Mouse (Mus musculus) limb, embryonic 15.5 days (tissue): ENCODE results near the gene Kazn. TPM values are rescaled to one million over a fixed set of nuclear protein-coding genes. Genes with fewer than 3 reads are reported as not detected.

Source experiments
- ATAC-seq: fragments of 200-750 bp; cut with Nextera tagmentation; 2 replicates; pipeline ENCODE4 v1.8.0; 2017; ENCODE audit warnings: low read depth, moderate TSS enrichment; ENCODE audit not compliant: insufficient number of reproducible peaks, low FRiP score, low TSS enrichment
- H3K27ac ChIP-seq: fragments of 300-500 bp; sonication (generic); 2 replicates; pipeline ENCODE4 v1.5.1; 2015; ENCODE audit warnings: moderate library complexity, mild to moderate bottlenecking, inconsistent platforms
- H3K27me3 ChIP-seq: fragments of 300-500 bp; sonication (generic); 2 replicates; pipeline ENCODE4 v1.6.1; 2015; ENCODE audit warnings: inconsistent platforms
- H3K36me3 ChIP-seq: fragments of 300-500 bp; sonication (generic); 2 replicates; pipeline ENCODE4 v1.6.1; 2015; ENCODE audit warnings: inconsistent platforms
- H3K4me1 ChIP-seq: fragments of 300-500 bp; sonication (generic); 2 replicates; pipeline ENCODE4 v1.6.1; 2015; ENCODE audit warnings: inconsistent platforms
- H3K4me2 ChIP-seq: fragments of 300-500 bp; sonication (generic); 2 replicates; pipeline ENCODE4 v1.6.1; 2015; ENCODE audit warnings: mild to moderate bottlenecking, inconsistent platforms
- H3K4me3 ChIP-seq: fragments of 300-500 bp; sonication (generic); 2 replicates; pipeline ENCODE4 v1.5.1; 2015; ENCODE audit warnings: mild to moderate bottlenecking, inconsistent platforms
- H3K9ac ChIP-seq: fragments of 300-500 bp; sonication (generic); 2 replicates; pipeline ENCODE4 v1.6.1; 2015; ENCODE audit warnings: inconsistent platforms
- H3K9me3 ChIP-seq: fragments of 300-500 bp; sonication (generic); 2 replicates; pipeline ENCODE4 v1.6.1; 2016; ENCODE audit warnings: inconsistent platforms
- WGBS: fragments of 180-500 bp; shearing (Covaris S2); methylation state at CpG from one replicate; pipeline ENCODE4 v1.1.7; 2015; 5-methylcytosine and 5-hydroxymethylcytosine counted together
- polyA plus RNA-seq: library from polyadenylated mRNA; unstranded; fragments of >200 nt; fragmentation: Nextera tagmentation; extraction: Ambion mirVana; gene quantifications from 2 replicates; pipeline ENCODE4 v1.2.1, GENCODE M21; 2015

Kazn gene
- polyA plus RNA-seq, 1 experiment from 2014 or later: 15.2 TPM

DNA sequence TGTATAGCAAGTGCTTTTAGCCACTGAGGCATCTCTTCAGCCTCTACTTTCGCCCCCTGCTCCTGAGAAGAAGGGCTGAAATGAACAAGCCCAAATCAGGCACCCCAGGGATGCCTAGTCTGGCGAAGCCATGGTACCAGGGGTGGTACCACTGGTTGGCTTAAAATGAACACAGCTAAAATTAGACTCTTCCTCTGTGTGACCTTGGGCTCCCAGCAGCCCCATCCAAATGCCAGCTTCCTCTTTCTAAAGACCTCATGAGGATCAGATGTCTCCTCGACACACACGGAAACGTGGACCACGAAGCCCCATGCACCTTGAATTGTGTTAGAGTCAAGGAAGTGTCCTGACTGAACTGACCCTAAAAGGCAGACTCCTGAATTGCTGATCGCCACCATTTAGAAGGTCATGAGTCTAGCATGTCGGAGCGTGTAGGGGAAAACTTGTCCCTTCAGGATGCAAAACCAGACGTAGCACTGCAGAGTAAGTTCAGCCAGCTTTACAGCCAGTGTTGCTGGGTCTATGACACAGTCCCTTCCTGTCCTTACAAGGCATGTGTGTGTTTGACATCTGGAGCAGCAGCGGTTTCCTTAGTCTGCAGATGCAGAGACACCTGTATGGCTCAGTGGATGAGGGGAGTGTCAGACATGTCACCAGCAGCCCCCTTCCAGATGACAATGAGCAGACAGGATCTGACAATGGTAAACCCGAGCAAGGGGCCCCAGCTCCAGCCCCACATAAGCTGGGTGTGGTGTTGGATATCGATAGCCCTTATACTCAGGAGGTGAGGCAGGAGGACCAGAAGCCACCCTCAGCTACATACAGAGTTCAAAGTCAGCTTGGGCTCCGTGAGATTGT is 159.3 kb downstream of the Kazn start:
- peaks cover 7% of the 10 kb centered on the region; the same call in 1 of the 2 replicates for H3K27me3 ChIP-seq
- H3K4me2 ChIP-seq: no peak overlapping the region
- ATAC-seq: no peak
- H3K27ac ChIP-seq: peak overlapping the region; percentile 48
- H3K36me3 ChIP-seq: no peaks in the 10 kb centered on the region
- peaks cover 72% of the 10 kb centered on the region for H3K4me1 ChIP-seq
- WGBS: 65% methylated on average over 14 of the region's 14 CpGs
- H3K9ac ChIP-seq: no peak overlapping the region
- H3K4me3 ChIP-seq: no peak overlapping the region
- H3K9me3 ChIP-seq: no peaks in the 10 kb centered on the region

DNA sequence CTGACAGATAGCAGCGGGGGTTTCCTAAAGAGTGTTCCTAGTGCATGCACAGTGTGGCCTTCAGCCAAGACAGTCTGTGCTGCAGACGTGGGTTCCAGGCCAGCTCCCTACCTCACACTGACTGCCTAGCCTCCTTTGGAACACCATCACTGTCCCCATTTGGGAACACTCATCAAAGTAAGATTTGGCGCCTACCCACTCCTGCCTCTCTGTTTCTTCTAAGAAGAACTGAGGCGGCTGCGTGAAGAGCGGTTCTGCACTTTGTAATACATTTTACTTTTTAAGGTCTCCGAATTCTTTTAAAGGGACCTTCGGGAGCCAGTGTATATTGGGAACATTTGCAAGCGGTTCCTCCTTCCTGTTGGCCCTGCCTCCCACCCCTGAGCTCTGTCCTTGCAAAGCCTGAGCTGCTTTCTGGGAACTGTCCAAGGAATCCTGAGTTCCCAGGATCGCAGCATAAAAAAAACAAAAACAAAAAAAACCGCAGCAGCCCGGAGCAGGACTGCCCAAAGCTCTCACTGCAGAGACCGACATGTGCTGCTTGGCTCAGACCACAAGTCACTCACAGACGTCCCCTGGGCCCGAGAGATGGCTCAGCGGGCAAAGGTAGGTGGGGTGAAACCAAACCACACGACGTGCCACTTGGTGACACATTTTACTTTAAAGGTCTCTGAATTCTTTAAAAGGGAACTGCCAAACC is 161.5 kb downstream of the Kazn start:
- H3K4me3 ChIP-seq: 0 out of 2 replicates have a peak overlapping the region, but pooled peaks have one; percentile 2
- H3K27me3 ChIP-seq: peaks cover 6% of the 10 kb centered on the region; the same call in 1 of the 2 replicates
- peak overlapping the region; percentile 27 for H3K4me2 ChIP-seq
- no peaks in the 10 kb centered on the region for H3K36me3 ChIP-seq
- H3K9me3 ChIP-seq: no peaks in the 10 kb centered on the region
- H3K9ac ChIP-seq: no peak overlapping the region
- peak overlapping the region; percentile 71 for H3K27ac ChIP-seq
- ATAC-seq: peak; percentile 41; the same call in 1 of the 2 replicates
- peaks cover 59% of the 10 kb centered on the region for H3K4me1 ChIP-seq
- WGBS: 21% methylated on average over 18 of the region's 18 CpGs

DNA sequence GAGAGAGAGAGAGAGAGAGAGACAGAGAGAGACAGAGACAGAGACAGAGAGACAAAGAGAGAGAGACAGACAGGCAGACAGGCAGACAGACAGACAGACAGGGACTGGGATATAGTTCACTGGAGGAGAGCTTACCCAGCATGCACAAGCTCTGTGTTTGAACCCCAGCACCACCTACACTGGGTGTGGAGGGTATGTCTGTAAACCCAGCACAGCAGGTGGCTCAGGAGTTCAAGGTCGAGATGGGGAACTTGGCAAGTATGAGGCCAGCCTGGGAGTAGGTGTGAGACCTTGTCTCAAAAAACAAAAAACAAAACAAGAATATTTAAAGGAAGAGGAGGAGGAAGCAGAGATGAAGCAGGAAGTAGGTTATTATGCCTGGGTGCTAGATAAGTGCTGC is 162.3 kb downstream of the Kazn start:
- Histone ChIP-seq H3K9ac (no peak overlapping the region), H3K4me3 (no peak overlapping the region), H3K4me1 (peaks cover 61% of the 10 kb centered on the region), H3K36me3 (no peaks in the 10 kb centered on the region), H3K4me2 (no peak overlapping the region), H3K9me3 (no peaks in the 10 kb centered on the region), H3K27ac (no peak overlapping the region), H3K27me3 (no peaks in the 10 kb centered on the region)
- ATAC-seq: no peak
- WGBS: 56% methylated on average over 1 of the region's 1 CpGs

DNA sequence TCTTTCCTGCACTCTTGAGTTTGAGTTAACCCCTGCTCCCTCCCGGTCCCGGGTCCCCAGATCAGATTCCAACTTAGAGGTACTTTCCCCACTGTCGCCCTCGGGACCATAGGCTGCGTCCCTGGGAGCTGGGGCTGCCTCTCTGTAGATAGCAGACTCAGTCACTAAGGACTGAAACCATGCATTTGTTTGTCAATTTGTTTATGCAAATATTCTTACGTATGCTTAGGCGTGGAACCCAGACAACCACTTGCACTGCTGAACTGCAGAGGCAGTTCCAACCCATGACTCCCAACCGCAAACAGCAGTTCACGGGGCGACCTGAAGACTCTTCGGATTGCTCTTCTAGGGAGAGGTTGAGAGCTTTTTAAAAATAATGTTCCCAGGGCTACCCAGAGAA is 163.3 kb downstream of the Kazn start:
- H3K4me1 ChIP-seq: peaks cover 61% of the 10 kb centered on the region
- no peaks in the 10 kb centered on the region for H3K27me3 ChIP-seq
- no peaks in the 10 kb centered on the region for H3K36me3 ChIP-seq
- WGBS: 83% methylated on average over 11 of the region's 11 CpGs
- H3K4me3 ChIP-seq: no peak overlapping the region
- no peak overlapping the region for H3K27ac ChIP-seq
- no peak overlapping the region for H3K4me2 ChIP-seq
- H3K9me3 ChIP-seq: no peaks in the 10 kb centered on the region
- no peak for ATAC-seq
- H3K9ac ChIP-seq: no peak overlapping the region

DNA sequence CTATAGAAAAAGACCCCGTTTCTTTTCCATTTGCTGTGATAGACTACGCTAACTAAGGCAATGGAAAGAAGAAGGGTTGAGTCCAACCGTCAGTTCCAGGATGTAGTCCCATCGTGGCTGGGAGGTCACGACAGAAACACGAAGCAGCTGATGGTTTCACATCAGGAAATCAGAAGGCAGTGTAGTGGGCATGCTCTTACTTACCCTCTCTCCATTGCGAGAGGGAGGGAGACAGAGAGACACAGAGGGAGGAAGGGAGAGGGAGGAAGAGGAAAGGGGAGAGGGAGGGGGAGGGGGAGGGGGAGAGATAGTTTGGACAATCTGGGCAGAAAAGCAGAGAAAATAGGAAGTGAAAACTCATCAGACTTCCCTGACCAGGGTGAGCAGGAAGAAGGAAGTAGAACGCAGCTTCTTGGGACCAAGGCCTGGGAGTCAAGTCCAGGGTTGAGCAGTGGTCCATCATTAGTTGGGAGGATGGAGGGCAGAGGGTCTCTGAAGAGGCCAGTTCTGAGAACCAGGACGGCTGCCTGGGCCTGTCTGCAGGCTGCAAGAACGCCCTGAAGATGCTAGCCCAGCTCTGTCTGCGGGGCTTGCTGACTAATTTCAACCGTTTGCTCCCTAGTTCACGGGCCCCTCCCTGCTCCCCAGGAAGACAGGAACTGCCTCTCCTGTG is 165.0 kb downstream of the Kazn start:
- 60% methylated on average over 13 of the region's 13 CpGs for WGBS
- Histone ChIP-seq H3K27me3 (no peaks in the 10 kb centered on the region; the same call in 1 of the 2 replicates), H3K4me2 (no peak overlapping the region), H3K27ac (no peak overlapping the region), H3K9me3 (no peaks in the 10 kb centered on the region), H3K9ac (no peak overlapping the region), H3K4me3 (no peak overlapping the region), H3K36me3 (no peaks in the 10 kb centered on the region), H3K4me1 (peaks cover 49% of the 10 kb centered on the region)
- ATAC-seq: no peak

DNA sequence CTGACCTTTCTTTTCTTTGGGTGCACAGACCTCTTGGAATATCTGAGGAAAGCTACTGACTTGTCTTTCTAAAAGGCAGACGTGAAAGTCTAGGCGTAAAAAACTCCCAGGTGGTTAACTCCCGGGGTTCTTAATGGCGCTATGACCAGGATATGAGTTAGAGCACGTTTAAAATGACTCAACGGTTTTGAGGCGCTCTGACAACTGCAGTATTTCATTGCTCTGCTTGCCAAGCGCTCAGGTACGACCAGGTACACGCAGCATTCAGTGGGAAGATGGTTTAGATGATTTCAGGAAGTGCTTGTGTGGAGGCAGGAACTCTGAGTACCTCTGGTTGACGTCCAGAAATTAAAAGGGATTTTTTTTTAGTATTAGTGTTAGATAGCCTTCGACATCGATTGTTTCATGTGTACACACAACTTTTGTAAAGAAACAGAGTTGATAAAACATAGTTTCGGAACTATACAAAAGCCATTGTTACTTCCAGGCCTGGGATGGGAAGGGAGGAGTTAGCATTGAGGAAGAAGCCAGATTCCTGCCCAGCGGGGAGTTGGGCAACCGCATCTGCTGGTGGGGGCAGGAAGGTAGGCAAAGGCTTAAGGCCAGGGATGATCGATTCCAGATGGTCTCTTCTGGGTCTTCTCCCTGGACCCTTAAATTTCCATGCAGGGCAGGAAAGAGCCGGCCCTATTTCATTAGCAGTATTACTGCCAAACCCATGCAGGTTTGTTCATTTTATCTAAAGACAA is 167.8 kb downstream of the Kazn start:
- peaks cover 33% of the 10 kb centered on the region for H3K4me1 ChIP-seq
- H3K4me3 ChIP-seq: no peak overlapping the region
- H3K9me3 ChIP-seq: no peaks in the 10 kb centered on the region
- H3K9ac ChIP-seq: no peak overlapping the region
- H3K27ac ChIP-seq: no peak overlapping the region
- no peak overlapping the region for H3K4me2 ChIP-seq
- WGBS: 14% methylated on average over 18 of the region's 18 CpGs
- no peak for ATAC-seq
- H3K27me3 ChIP-seq: no peaks in the 10 kb centered on the region; the same call in 1 of the 2 replicates
- no peaks in the 10 kb centered on the region for H3K36me3 ChIP-seq

DNA sequence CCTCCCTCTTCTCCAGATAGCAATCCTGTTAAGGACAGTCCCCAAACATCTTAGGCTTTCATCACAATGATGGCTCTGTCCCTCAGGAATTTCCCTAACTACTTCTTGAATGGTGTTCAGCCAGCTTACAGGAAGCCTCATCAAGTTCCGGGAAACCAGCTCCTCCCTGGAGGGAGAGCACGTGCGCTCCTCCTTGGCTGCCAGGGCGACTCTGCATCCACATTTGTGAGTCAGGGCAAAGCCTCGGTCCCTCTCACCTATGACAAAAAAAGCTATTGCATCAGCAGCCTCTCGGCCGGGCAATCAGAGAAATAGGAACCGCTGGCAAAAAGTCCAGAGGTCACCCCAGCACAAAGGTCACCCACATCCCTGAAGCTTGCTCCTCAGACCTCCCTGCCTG is 168.4 kb downstream of the Kazn start:
- no peaks in the 10 kb centered on the region; the same call in 1 of the 2 replicates for H3K27me3 ChIP-seq
- H3K4me1 ChIP-seq: peaks cover 39% of the 10 kb centered on the region
- H3K27ac ChIP-seq: no peak overlapping the region
- H3K4me3 ChIP-seq: no peak overlapping the region
- no peak for ATAC-seq
- WGBS: 19% methylated on average over 8 of the region's 8 CpGs
- H3K4me2 ChIP-seq: no peak overlapping the region
- no peaks in the 10 kb centered on the region for H3K36me3 ChIP-seq
- H3K9ac ChIP-seq: no peak overlapping the region
- H3K9me3 ChIP-seq: no peaks in the 10 kb centered on the region

DNA sequence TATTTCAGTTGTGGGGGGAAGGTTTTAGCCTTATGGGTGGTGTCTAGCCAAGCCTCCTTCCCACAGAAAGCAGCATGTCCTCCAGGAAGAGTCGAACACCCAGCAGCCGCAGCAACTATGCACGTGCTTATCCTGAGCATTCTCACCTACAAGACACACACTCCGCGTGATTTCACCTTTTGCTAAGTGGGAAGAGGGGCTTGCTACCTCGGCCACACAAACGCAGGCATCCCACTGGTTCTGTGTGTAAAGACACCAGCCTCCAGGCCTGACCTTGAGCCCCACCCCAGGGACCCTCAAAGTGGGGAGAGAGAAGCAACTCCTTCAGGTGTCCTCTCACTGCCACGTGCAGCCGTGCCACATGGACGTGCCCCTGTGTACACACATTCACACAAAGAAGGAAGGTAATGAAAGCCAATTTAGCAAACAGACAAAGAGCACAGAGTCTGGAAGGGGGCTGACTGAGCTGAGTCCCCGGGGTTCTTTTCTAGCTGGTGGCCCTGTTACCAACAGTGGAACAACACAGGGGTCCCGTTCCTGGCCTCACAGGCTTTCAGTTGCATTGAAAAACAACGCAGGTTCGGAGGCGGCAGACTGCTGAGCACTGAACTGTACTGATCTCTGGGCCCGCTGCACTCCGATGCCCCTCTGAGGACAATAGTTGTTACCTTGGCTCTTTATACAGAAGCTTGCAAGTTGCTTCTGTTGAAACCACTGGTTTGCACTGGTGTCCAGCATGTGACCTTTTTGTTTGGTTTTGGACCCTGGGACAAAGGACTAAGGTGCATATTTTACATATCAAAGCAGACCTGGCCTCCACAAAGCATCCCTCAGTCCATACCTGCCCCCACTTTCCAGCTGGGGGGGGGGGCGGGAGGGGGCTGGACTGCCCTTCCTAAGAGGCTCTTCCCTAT is 170.0 kb downstream of the Kazn start:
- Histone ChIP-seq H3K4me3 (no peak overlapping the region), H3K27me3 (no peaks in the 10 kb centered on the region; the same call in 1 of the 2 replicates), H3K4me2 (no peak overlapping the region), H3K9ac (no peak overlapping the region), H3K27ac (no peak overlapping the region), H3K9me3 (no peaks in the 10 kb centered on the region), H3K4me1 (peaks cover 37% of the 10 kb centered on the region), H3K36me3 (no peaks in the 10 kb centered on the region)
- no peak for ATAC-seq
- 56% methylated on average over 18 of the region's 18 CpGs for WGBS

DNA sequence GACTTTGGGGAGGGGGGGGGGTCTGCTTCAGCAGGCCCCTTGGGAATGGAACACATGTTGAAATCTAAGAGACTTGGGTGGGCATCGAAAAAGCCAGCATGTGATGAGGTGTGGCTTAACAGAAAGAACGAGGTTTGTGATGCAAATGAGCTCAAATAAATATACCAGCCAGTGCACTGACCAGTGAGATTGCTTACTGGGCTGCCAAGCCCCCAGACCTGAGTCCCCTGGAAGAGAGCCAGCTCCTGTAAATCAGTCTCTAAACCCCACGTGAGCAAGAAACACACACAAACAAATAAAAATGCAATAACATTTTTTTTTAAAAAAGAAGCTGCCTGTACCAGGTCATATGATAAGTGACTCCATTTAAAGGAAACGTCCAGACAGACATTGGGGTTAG is 172.6 kb downstream of the Kazn start:
- Histone ChIP-seq H3K27ac (no peak overlapping the region), H3K4me1 (peaks cover 30% of the 10 kb centered on the region), H3K27me3 (no peaks in the 10 kb centered on the region; the same call in 1 of the 2 replicates), H3K36me3 (no peaks in the 10 kb centered on the region), H3K4me2 (no peak overlapping the region), H3K9me3 (no peaks in the 10 kb centered on the region), H3K9ac (no peak overlapping the region), H3K4me3 (no peak overlapping the region)
- 35% methylated on average over 4 of the region's 4 CpGs for WGBS
- no peak for ATAC-seq

DNA sequence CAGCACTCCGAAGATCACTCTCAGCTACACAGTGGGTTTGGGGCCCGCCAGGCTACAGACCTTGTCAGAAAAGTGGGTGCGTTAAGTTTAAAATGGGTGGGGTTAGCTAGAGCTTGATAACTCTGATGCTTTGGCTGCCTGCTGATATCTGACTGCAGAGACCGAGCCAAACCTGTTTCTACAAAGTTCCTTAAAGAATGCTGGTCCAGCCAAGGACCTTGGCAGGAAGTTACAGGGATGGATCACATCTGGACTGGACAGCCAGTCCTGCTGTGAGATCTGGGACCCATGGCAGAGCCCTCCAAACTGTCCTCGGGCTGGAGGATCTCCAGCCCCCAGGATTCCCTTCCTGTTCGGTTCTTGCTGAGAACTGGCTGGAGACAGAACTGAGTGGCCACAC is 173.4 kb downstream of the Kazn start:
- Histone ChIP-seq H3K9ac (no peak overlapping the region), H3K36me3 (no peaks in the 10 kb centered on the region), H3K27ac (peak overlapping the region; percentile 57), H3K27me3 (no peaks in the 10 kb centered on the region; the same call in 1 of the 2 replicates), H3K4me1 (peaks cover 30% of the 10 kb centered on the region), H3K9me3 (no peaks in the 10 kb centered on the region), H3K4me3 (no peak overlapping the region), H3K4me2 (no peak overlapping the region)
- ATAC-seq: no peak
- WGBS: 41% methylated on average over 6 of the region's 6 CpGs
